Mouse (Mus musculus) heart, postnatal 36 days (tissue): ENCODE data around the gene Tktl1. TPM values are rescaled to one million over a fixed set of nuclear protein-coding genes. Genes with fewer than 3 reads are reported as not detected.
"Not testable (repeated sequence)": the region's sequence is repeated elsewhere in the genome, so short reads cannot be mapped to it uniquely, and the experiment has no call there.

Experiments
- DNase-seq, 2 experiments: peaks; one replicate each; pipeline ENCODE4 v3.0.0; 2021 to 2022
- intact Hi-C: fragments of 180-260 bp; cut with DNase I; formaldehyde crosslinking; loops from one replicate; pipeline ENCODE4 v1.15.1; 2025
- total RNA-seq, 2 experiments: library from RNA; stranded (reverse); gene quantifications; 2 replicates each; pipeline ENCODE4 v1.2.3; 2021

The Tktl1 gene
- total RNA-seq = not detected

- DNase-seq = no peak
Measured at GRCm38 (mm10) chrX:74176959-74177358, at the start of gene Tktl1. Gene Tktl1 (plus strand): TSS chrX:74177259.

DNA sequence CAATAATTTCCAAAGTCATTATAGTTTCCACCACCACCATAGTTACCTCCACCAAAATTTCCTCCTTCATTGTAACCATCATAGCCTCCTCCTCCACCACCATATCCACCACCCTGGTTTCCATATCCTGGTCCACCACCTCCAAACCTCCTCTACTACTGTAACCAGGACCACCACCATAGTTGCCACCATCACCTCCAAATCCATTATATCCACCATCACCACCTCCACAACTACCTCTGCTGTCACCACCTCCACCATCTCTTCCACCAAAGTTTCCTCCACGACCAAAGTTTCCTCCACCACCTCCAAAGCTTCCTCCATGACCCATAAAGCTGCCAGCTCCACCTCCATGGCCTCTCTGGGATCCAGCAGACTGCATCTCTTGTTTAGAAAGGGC, 41.8 kb upstream of the Tktl1 start, which contains the start of gene Mecp2:
Gene Mecp2 (minus strand): TSS at position 101 of the 400 bp plus-strand sequence.
- DNase-seq, intact Hi-C loops: not testable (repeated sequence)

More at GRCm38 (mm10) chrX:74176959-74177358, at the start of gene Tktl1:
- intact Hi-C loops = no loop called here

DNA sequence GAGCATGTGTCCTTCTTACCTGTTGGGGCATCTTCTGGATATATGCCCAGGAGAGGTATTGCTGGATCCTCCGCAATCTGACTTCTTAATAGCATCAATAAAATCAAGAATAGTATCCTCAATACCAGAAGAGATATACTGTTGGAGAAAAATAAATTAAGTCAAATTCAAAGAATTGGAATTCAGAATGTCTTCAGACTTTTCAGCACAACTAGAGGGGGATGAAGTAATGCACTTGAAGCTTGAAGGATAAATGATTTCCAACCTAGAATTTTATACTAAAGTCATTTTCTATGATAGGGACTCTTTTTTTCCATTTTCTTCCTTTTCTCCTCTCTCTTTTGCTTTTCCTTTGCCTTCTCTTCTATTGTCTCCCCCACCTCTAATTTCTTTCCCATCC, 9.3 kb upstream of the Tktl1 start, which contains the start of gene Tex28:
Gene Tex28 (minus strand): TSS at position 101 of the 400 bp plus-strand sequence.
- no peak for DNase-seq
- intact Hi-C loops = no loop called here

GRCm38 (mm10) chrX:74203556-74203955, 26.5 kb downstream of the Tktl1 start:
- intact Hi-C loops = no loop called here

GRCm38 (mm10) chrX:74218496-74218895, 41.4 kb downstream of the Tktl1 start:
- intact Hi-C loops = no loop called here
- DNase-seq = no peak

More at GRCm38 (mm10) chrX:74203556-74203955, 26.5 kb downstream of the Tktl1 start:
- no peak for DNase-seq

DNA sequence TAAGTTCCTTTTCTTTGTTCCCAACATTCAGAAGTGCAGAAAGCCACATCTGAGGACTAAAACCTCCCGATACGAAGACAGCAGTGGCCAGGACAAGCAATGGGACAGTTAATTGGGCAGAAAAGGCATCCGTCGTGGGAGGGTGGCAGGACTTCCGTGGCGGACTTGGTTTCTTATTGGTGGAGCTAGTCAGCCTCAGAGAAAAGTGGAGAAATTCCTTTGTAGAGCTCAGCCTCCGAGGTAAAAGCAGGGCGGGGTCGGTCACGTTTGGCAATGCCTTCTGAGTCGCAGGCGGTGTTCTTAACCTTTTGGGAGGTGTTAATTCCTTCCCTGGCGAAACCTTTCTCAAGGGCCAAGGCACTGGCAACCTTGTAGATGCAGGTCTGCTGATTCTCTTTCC, 42.4 kb downstream of the Tktl1 start:
- no peak for DNase-seq
- intact Hi-C loops = no loop called here

GRCm38 (mm10) chrX:74220099-74220498, 43.0 kb downstream of the Tktl1 start:
- intact Hi-C loops, DNase-seq: not testable (repeated sequence)

- no peak for DNase-seq
- intact Hi-C loops = no loop called here
Measured at GRCm38 (mm10) chrX:74230038-74230437, 53.0 kb downstream of the Tktl1 start.

DNA sequence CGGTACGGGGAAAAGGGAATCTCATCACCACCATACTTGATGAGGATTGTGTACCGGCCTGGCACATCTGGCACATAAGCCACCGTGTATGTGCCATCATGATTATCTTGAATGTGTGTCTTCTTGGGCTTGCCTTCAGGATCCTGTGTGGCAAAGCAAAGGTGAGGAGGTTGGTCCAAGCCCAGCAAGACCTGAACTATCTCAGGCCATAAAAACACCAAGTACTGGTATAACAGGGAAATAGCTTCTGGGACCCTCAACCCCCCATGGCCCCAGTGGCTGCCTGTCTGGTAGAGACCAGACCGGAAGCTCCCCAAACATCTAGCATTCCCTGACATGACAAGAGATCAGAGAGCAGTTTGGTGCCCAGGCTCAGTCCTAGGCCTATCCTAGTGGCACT, 56.1 kb downstream of the Tktl1 start:
- intact Hi-C loops = no loop called here
- DNase-seq = no peak

- intact Hi-C loops = no loop called here
Measured at GRCm38 (mm10) chrX:74240332-74240731, 63.3 kb downstream of the Tktl1 start.

DNA sequence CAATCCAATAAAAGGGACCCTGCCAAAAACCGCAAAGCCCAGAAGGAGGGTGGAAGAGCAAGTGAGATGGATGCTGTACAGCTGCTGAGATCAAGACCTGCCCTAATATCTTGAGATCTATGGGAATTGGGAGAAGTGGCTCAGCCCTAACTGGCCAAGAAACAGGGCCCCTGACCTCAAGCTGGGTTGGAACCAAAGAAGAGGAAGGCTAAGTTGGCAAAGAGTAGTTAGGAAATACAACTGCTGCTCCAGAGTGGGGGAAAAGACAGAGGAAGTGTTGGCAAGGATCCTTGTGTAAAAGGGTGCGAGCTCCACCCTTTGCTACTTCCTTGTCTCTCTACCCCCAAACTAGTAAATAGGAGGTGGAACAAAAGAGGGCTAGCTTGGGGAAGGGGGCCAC, 66.3 kb downstream of the Tktl1 start:
- DNase-seq = no peak
- intact Hi-C loops = no loop called here

More at GRCm38 (mm10) chrX:74240332-74240731, 63.3 kb downstream of the Tktl1 start:
- no peak for DNase-seq

DNA sequence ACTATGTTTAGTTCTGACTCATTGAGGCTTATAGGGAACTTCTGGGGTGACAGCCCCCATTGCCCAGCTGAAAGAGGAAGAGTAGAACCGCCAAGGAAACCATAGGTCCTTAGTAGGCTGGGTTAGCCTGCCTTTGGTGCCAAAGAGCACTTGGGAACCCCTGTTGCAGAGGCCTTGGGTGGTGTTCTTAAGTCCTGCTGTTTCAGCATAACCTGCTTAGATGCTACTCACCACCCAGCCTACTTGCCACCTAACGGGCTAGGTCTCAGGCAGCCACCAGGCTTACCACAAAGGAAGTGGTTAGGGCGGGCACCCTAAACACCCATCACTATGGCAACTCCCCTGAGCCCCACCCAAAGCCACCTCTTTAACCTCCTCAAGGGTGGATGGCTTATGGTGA, 66.7 kb downstream of the Tktl1 start:
- peak; percentile 13 to 21 for DNase-seq
- intact Hi-C loops = no loop called here

DNA sequence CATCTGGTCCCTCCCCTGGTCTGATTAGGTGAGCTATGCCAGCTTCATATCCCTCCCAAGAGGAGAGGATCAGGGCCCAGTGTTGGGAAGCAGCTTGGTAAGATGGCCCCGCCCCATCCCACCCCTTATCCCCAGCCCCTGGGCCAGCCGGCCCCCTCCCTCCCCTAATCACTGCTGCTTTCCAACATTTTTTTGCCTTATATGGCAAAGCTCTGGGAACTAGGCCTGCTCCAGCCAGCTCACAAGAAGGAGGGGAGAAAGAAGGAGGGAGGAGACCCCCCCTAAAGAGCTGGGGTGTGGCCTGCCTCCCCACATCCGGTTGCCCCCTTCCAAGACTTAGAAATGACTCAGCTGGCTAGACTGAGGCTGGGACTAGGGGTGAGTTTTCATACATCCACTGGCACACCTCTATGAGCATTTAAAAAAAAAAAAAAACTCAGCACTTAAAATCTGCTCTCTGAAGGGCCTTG, 67.6 kb downstream of the Tktl1 start:
- intact Hi-C loops = loop anchor here (5.0 kb wide), 2 partner anchors 108 to 127 kb away; partner anchors contain the start of gene Lage3
- DNase-seq = peak; percentile 52 to 56

DNA sequence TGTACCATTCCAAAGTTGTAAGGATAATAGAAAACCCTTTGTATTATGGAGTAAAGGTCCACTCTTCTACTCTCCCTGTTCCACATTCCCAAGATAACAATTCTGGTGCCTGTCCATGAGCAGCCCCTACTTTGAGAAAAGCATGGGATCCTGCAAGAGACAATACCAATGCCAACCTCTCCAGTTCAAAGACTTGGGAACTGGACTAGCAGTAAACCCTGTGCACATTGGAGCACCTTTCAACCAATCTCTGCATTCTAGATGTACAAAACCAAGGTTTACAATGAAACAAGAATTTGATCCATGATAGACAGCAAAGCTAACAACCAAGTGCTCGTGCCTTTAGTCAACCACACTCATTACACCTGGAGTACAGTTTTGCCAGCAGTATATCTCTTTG, 68.0 kb downstream of the Tktl1 start:
- intact Hi-C loops = loop anchor here (5.0 kb wide), 2 partner anchors 107 to 128 kb away; partner anchors contain the start of gene Lage3
- no peak for DNase-seq

DNA sequence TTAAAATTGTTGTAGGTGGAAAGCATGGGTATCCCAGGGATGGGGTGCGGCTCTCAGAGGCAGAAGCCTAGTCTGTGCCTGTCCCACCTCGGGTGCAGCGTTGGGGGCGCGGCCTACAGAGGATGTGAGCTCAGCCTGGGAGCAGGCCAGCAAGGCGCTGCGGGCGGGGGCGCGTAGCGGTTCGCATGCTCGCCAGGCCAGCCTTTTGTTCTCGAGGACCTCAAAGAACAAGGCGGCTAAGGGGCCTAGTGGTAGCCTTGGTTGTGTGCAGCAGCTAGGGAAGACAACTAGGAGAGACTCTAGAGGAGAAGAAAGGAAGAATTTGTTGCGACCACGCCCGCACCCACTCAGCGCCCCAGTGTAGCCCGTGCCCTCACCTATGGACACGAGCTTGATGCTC, 68.6 kb downstream of the Tktl1 start:
- intact Hi-C loops = loop anchor here (2.0 to 5.0 kb wide), 3 partner anchors 107 to 223 kb away; partner anchors contain the start of genes Irak1 and Lage3
- DNase-seq = peak; percentile 81 to 83

GRCm38 (mm10) chrX:74246213-74246681, 69.2 kb downstream of the Tktl1 start:
- intact Hi-C loops = loop anchor here (2.0 to 5.0 kb wide), 3 partner anchors 106 to 223 kb away; partner anchors contain the start of genes Irak1 and Lage3
- peak; percentile 81 to 83 for DNase-seq

DNA sequence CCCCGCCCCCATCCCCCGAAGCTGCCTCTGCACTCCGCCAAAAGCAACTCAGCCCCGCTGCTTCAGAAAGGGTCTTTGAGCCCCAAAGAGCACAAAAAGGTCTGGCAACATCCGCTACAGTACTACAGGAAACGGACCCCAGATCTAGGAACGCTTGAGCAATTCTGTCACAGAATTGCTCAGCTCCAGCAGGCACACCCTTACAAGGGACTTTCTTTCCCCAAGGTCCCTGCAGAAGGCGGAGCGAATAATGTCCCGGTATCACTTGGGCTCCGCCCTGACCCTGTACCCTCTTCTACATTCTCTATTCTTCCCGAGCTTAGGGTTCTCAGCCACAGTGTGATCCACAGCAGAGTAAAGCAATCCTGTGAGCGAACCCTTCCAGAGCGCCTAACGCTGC, 69.6 kb downstream of the Tktl1 start:
- intact Hi-C loops = loop anchor here (2.0 to 5.0 kb wide), 3 partner anchors 106 to 224 kb away; partner anchors contain the start of genes Irak1 and Lage3
- no peak for DNase-seq

- DNase-seq = peak; percentile 67 to 73
- intact Hi-C loops = loop anchor here (1.0 to 5.0 kb wide), 3 partner anchors 104 to 165 kb away; partner anchors contain the start of gene Lage3
Measured at GRCm38 (mm10) chrX:74248651-74249050, 71.6 kb downstream of the Tktl1 start.

DNA sequence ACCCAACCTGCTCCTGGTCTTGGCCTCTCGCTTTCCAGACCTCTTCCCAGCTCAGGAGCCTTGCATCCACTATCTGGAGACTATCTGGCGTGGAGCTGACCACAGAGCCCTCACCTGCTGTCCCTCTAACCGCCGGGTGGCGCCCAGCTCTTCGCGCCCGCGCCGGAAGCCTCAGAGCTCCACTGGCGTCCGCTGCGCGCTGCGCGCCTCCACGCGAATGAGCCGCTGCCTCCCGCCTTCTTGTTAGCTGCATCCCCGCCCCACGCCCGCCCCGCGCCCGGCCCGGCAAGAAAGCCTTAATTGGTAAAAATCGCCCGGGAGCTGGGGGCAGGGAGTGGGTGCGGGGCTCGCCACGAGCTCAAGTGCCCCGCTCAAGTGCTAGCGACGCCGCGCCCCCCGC, 72.6 kb downstream of the Tktl1 start, which contains the start of gene Flna:
Gene Flna (minus strand): TSS at position 206 of the 400 bp plus-strand sequence.
- intact Hi-C loops = loop anchor here (5.0 kb wide), 2 partner anchors 103 to 132 kb away; partner anchors contain the start of gene Lage3
- peak; percentile 62 to 74 for DNase-seq

- DNase-seq = peak; percentile 82
- intact Hi-C loops = loop anchor here (2.0 kb wide), 1 partner anchor 14 kb away; no protein-coding TSS in a partner anchor
Measured at GRCm38 (mm10) chrX:74254153-74254887, 77.3 kb downstream of the Tktl1 start, which contains the start of gene Emd. Gene Emd (plus strand): TSS chrX:74254687.
